ENCODE assay signal across 8 mouse cellular contexts in the genomic region with DNA sequence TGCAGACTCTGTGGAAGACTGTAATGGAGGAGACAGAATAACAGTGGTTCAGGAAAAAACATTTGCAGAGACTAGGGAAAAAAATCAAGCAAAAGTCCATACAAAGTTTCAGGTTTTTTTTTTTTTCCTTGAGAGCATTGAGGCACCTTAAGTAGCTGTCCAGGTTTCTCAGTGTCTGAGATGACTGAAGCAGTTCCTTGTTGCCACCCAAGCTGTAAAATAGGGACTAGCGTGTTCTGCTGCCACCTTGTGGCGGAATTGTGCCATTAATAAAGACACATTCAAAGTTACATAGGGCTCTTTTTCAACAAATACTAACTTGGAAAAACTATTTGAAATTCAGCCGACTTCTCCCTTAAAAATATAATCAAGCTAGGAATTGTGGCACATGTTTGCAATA. TPM values are rescaled to one million over a fixed set of nuclear protein-coding genes. Genes with fewer than 3 reads are reported as not detected.
DNase-seq lines count a peak whose midpoint lies in the region; ATAC-seq and TF ChIP-seq lines count a peak whose summit lies in the region.

No protein-coding gene starts in this region.

- H3K27me3 ChIP-seq in E14TG2a.4 (ENCODE audit: insufficient read depth, low read length) = no peaks in the 10 kb centered on the region
- H3K27me3 ChIP-seq in liver, postnatal 0 days (ENCODE audit: insufficient read depth, low read length) = no peaks in the 10 kb centered on the region

- H3K9ac ChIP-seq in liver, postnatal 0 days (replicated peaks) = no peak overlapping the region

- no peak overlapping the region for H3K4me2 ChIP-seq in liver, postnatal 0 days (ENCODE audit: low read depth, low read length)

- no peaks in the 10 kb centered on the region for H3K36me3 ChIP-seq in E14TG2a.4 (ENCODE audit: insufficient read depth, low read length)
- no peaks in the 10 kb centered on the region for H3K36me3 ChIP-seq in liver, postnatal 0 days (replicated peaks; ENCODE audit: insufficient read depth, low read length)

- H3K9me3 ChIP-seq in E14TG2a.4 (ENCODE audit: low read length) = peaks cover 17% of the 10 kb centered on the region
- no peaks in the 10 kb centered on the region for H3K9me3 ChIP-seq in liver, postnatal 0 days (ENCODE audit: low read length)

- peak; percentile 78 for DNase-seq in 416B (ENCODE audit: low read depth)
- peak; percentile 80 for DNase-seq in c-Kit-positive CD71-positive TER-119-positive erythroid progenitor cells, embryonic 14.5 days (ENCODE audit: low spot score)
- peak; percentile 20 to 78 for DNase-seq in frontal cortex, postnatal 14 days (ENCODE audit: low spot score in 2 of 2)
- peak; percentile 78 to 90 for DNase-seq in kidney, postnatal 25 days
- peak; percentile 79 for DNase-seq in liver, postnatal 0 days
- peak; percentile 89 to 93 for DNase-seq in right cerebral cortex, adult 2 months (ENCODE audit: low spot score in 2 of 2)
- DNase-seq in urinary bladder, postnatal 10 days (ENCODE audit: low spot score) = peak; percentile 31

- WGBS in liver, postnatal 0 days (ENCODE audit: insufficient replicate concordance) = 3% methylated on average over 3 of the region's 3 CpGs

- TF ChIP-seq EP300 in liver, postnatal 0 days (IDR thresholded peaks at IDR 0.05; ENCODE audit: low read depth) = no peak

- ATAC-seq in liver, postnatal 0 days = no peak

- peak; percentile 73 for TF ChIP-seq CTCF in E14TG2a.4 (conservative IDR thresholded peaks at IDR 0.05; ENCODE audit: low read length)
- peak; percentile 88 for TF ChIP-seq CTCF in liver, postnatal 0 days (IDR thresholded peaks at IDR 0.05; ENCODE audit: low read depth)

- no peak overlapping the region for H3K27ac ChIP-seq in liver, postnatal 0 days (ENCODE audit: low read depth)

- H3K4me3 ChIP-seq in E14TG2a.4 (replicated peaks; ENCODE audit: low read length) = no peak overlapping the region
- H3K4me3 ChIP-seq in liver, postnatal 0 days (ENCODE audit: low read depth, low read length) = no peak overlapping the region

- H3K4me1 ChIP-seq in E14TG2a.4 (replicated peaks; ENCODE audit: low read depth, low read length) = no peaks in the 10 kb centered on the region
- H3K4me1 ChIP-seq in liver, postnatal 0 days (ENCODE audit: insufficient read depth) = 0 out of 2 replicates have a peak, but pooled peaks cover 5% of the 10 kb centered on the region

RNA-seq across cellular contexts. Expression of a gene that starts 4.8 kb away (rescaled TPM):
- 9.4 and 11.8 TPM in 2 replicates for polyA plus RNA-seq in liver, postnatal 0 days (2015; fragmentation: Nextera tagmentation; extraction: Ambion mirVana)

RNA-seq across cellular contexts. Expression of a gene that starts 29.3 kb away (rescaled TPM):
- 3.3 and 3.9 TPM in 2 replicates for polyA plus RNA-seq in liver, postnatal 0 days (2015; fragmentation: Nextera tagmentation; extraction: Ambion mirVana)

RNA-seq across cellular contexts. Expression of a gene that starts 54.9 kb away (rescaled TPM):
- not detected in 2 replicates for polyA plus RNA-seq in liver, postnatal 0 days (2015; fragmentation: Nextera tagmentation; extraction: Ambion mirVana)

Comparison
In these comparisons a context has a peak if more than half of its experiments do, and no peak if none do; other contexts are left out.
1. DNase-seq: peak in every context shown above with its lines; median percentile 91 in right cerebral cortex, adult 2 months; 84 in kidney, postnatal 25 days; 80 in c-Kit-positive CD71-positive TER-119-positive erythroid progenitor cells, embryonic 14.5 days; 79 in liver, postnatal 0 days; 78 in 416B; 49 in frontal cortex, postnatal 14 days; 31 in urinary bladder, postnatal 10 days.